Mouse (Mus musculus) limb, embryonic 12.5 days (tissue): Measurements from ENCODE around the gene Dhcr24. TPM values are rescaled to one million over a fixed set of nuclear protein-coding genes. Genes with fewer than 3 reads are reported as not detected.

Experiments used
- ATAC-seq: fragments of 200-750 bp; cut with Nextera tagmentation; 2 replicates; pipeline ENCODE4 v1.8.0; 2017; ENCODE audit warnings: low read depth, moderate TSS enrichment; ENCODE audit not compliant: insufficient number of reproducible peaks, insufficient read depth, low FRiP score, low TSS enrichment
- H3K27ac ChIP-seq: fragments of 300-500 bp; sonication (generic); 2 replicates; pipeline ENCODE4 v1.5.1; 2016; ENCODE audit warnings: mild to moderate bottlenecking, moderate library complexity
- H3K27me3 ChIP-seq: fragments of 300-500 bp; sonication (generic); 2 replicates; pipeline ENCODE4 v1.6.1; 2016; ENCODE audit warnings: mild to moderate bottlenecking, moderate library complexity
- H3K36me3 ChIP-seq: fragments of 300-500 bp; sonication (generic); 2 replicates; pipeline ENCODE4 v1.6.1; 2016; ENCODE audit warnings: mild to moderate bottlenecking, moderate library complexity
- H3K4me1 ChIP-seq: fragments of 300-500 bp; sonication (generic); replicated peaks from 2 replicates; pipeline ENCODE4 v1.6.1; 2016
- H3K4me2 ChIP-seq: fragments of 300-500 bp; sonication (generic); 2 replicates; pipeline ENCODE4 v1.6.1; 2016; ENCODE audit warnings: mild to moderate bottlenecking, moderate library complexity
- H3K4me3 ChIP-seq: fragments of 300-500 bp; sonication (generic); replicated peaks from 2 replicates; pipeline ENCODE4 v1.5.1; 2016; ENCODE audit warnings: mild to moderate bottlenecking
- H3K9ac ChIP-seq: fragments of 300-500 bp; sonication (generic); replicated peaks from 2 replicates; pipeline ENCODE4 v1.6.1; 2016; ENCODE audit warnings: mild to moderate bottlenecking, moderate library complexity
- H3K9me3 ChIP-seq: fragments of 300-500 bp; sonication (generic); 2 replicates; pipeline ENCODE4 v1.6.1; 2016; ENCODE audit warnings: mild to moderate bottlenecking, moderate library complexity
- WGBS: fragments of 180-500 bp; shearing (Covaris S2); methylation state at CpG from one replicate; pipeline ENCODE4 v1.1.7; 2016; 5-methylcytosine and 5-hydroxymethylcytosine counted together
- polyA plus RNA-seq: library from polyadenylated mRNA; unstranded; fragments of >200 nt; fragmentation: Nextera tagmentation; extraction: Ambion mirVana; gene quantifications from 2 replicates; pipeline ENCODE4 v1.2.1, GENCODE M21; 2016

Gene Dhcr24
- polyA plus RNA-seq, 1 experiment from 2014 or later: 6.6 TPM

- no peaks in the 10 kb centered on the region for H3K36me3 ChIP-seq
- H3K9me3 ChIP-seq: no peaks in the 10 kb centered on the region
- no peak for ATAC-seq
- no peak overlapping the region for H3K9ac ChIP-seq
- peaks cover 8% of the 10 kb centered on the region; the same call in 1 of the 2 replicates for H3K27me3 ChIP-seq
- H3K4me2 ChIP-seq: no peak overlapping the region
- no peaks in the 10 kb centered on the region for H3K4me1 ChIP-seq
- H3K4me3 ChIP-seq: no peak overlapping the region
- H3K27ac ChIP-seq: no peak overlapping the region
- 89% methylated on average over 5 of the region's 5 CpGs for WGBS
Measured at GRCm38 (mm10) chr4:106539756-106540155, 21.1 kb upstream of the Dhcr24 start.

GRCm38 (mm10) chr4:106541491-106541890, 19.3 kb upstream of the Dhcr24 start:
- Histone ChIP-seq H3K9me3 (no peaks in the 10 kb centered on the region), H3K4me1 (no peaks in the 10 kb centered on the region), H3K27ac (no peak overlapping the region), H3K36me3 (no peaks in the 10 kb centered on the region), H3K4me3 (no peak overlapping the region), H3K4me2 (no peak overlapping the region), H3K27me3 (peaks cover 8% of the 10 kb centered on the region; the same call in 1 of the 2 replicates), H3K9ac (no peak overlapping the region)
- no peak for ATAC-seq
- WGBS: 50% methylated on average over 3 of the region's 3 CpGs

- no peak for ATAC-seq
- peaks cover 8% of the 10 kb centered on the region; the same call in 1 of the 2 replicates for H3K27me3 ChIP-seq
- no peak overlapping the region for H3K27ac ChIP-seq
- no peaks in the 10 kb centered on the region for H3K4me1 ChIP-seq
- H3K36me3 ChIP-seq: no peaks in the 10 kb centered on the region
- no peak overlapping the region for H3K4me3 ChIP-seq
- no peak overlapping the region for H3K4me2 ChIP-seq
- no peak overlapping the region for H3K9ac ChIP-seq
- WGBS: 89% methylated on average over 2 of the region's 2 CpGs
- no peaks in the 10 kb centered on the region for H3K9me3 ChIP-seq
Measured at GRCm38 (mm10) chr4:106542211-106542610, 18.6 kb upstream of the Dhcr24 start.

GRCm38 (mm10) chr4:106545817-106546373, 14.9 kb upstream of the Dhcr24 start:
- no peak overlapping the region for H3K27ac ChIP-seq
- no peaks in the 10 kb centered on the region for H3K4me1 ChIP-seq
- no peak overlapping the region for H3K4me3 ChIP-seq
- no peaks in the 10 kb centered on the region; the same call in 1 of the 2 replicates for H3K9me3 ChIP-seq
- H3K27me3 ChIP-seq: no peaks in the 10 kb centered on the region
- 53% methylated on average over 8 of the region's 8 CpGs for WGBS
- H3K4me2 ChIP-seq: no peak overlapping the region
- H3K9ac ChIP-seq: no peak overlapping the region
- H3K36me3 ChIP-seq: no peaks in the 10 kb centered on the region
- ATAC-seq: no peak

GRCm38 (mm10) chr4:106546896-106547295, 13.9 kb upstream of the Dhcr24 start:
- no peak for ATAC-seq
- H3K4me2 ChIP-seq: no peak overlapping the region
- H3K9me3 ChIP-seq: no peaks in the 10 kb centered on the region; the same call in 1 of the 2 replicates
- H3K4me1 ChIP-seq: no peaks in the 10 kb centered on the region
- H3K36me3 ChIP-seq: no peaks in the 10 kb centered on the region
- no peaks in the 10 kb centered on the region for H3K27me3 ChIP-seq
- 79% methylated on average over 1 of the region's 1 CpGs for WGBS
- H3K27ac ChIP-seq: no peak overlapping the region
- no peak overlapping the region for H3K4me3 ChIP-seq
- no peak overlapping the region for H3K9ac ChIP-seq

GRCm38 (mm10) chr4:106548113-106548512, 12.7 kb upstream of the Dhcr24 start:
- Histone ChIP-seq H3K9me3 (no peaks in the 10 kb centered on the region; the same call in 1 of the 2 replicates), H3K27ac (no peak overlapping the region), H3K36me3 (no peaks in the 10 kb centered on the region), H3K27me3 (no peaks in the 10 kb centered on the region), H3K4me2 (no peak overlapping the region), H3K4me3 (no peak overlapping the region), H3K4me1 (no peaks in the 10 kb centered on the region), H3K9ac (no peak overlapping the region)
- no peak for ATAC-seq
- whole genome bisulfite sequencing: 85% methylated on average over 3 of the region's 3 CpGs

GRCm38 (mm10) chr4:106550516-106551166, 10.2 kb upstream of the Dhcr24 start:
- Histone ChIP-seq H3K27ac (no peak overlapping the region), H3K9ac (no peak overlapping the region), H3K4me2 (no peak overlapping the region), H3K4me3 (no peak overlapping the region), H3K27me3 (no peaks in the 10 kb centered on the region), H3K4me1 (no peaks in the 10 kb centered on the region), H3K9me3 (no peaks in the 10 kb centered on the region; the same call in 1 of the 2 replicates), H3K36me3 (no peaks in the 10 kb centered on the region)
- 62% methylated on average over 8 of the region's 8 CpGs for WGBS
- ATAC-seq: peak; percentile 52; the same call in 1 of the 2 replicates

GRCm38 (mm10) chr4:106557262-106557661, 3.6 kb upstream of the Dhcr24 start:
- no peaks in the 10 kb centered on the region; the same call in 1 of the 2 replicates for H3K9me3 ChIP-seq

GRCm38 (mm10) chr4:106557978-106558377, 2.9 kb upstream of the Dhcr24 start:
- H3K4me1 ChIP-seq: peaks cover 21% of the 10 kb centered on the region
- no peak overlapping the region for H3K4me2 ChIP-seq
- no peak overlapping the region for H3K27ac ChIP-seq
- H3K4me3 ChIP-seq: no peak overlapping the region
- no peaks in the 10 kb centered on the region; the same call in 1 of the 2 replicates for H3K9me3 ChIP-seq
- no peak overlapping the region for H3K9ac ChIP-seq
- no CpG with 5 or more reads among the region's 1 CpGs for WGBS
- no peaks in the 10 kb centered on the region for H3K27me3 ChIP-seq
- no peak for ATAC-seq
- no peaks in the 10 kb centered on the region for H3K36me3 ChIP-seq

More at GRCm38 (mm10) chr4:106557262-106557661, 3.6 kb upstream of the Dhcr24 start:
- H3K4me2 ChIP-seq: no peak overlapping the region
- no peak for ATAC-seq
- no peaks in the 10 kb centered on the region for H3K27me3 ChIP-seq
- 70% methylated on average over 5 of the region's 5 CpGs for WGBS
- H3K36me3 ChIP-seq: no peaks in the 10 kb centered on the region
- H3K4me1 ChIP-seq: peaks cover 14% of the 10 kb centered on the region
- H3K4me3 ChIP-seq: no peak overlapping the region
- H3K9ac ChIP-seq: no peak overlapping the region
- H3K27ac ChIP-seq: no peak overlapping the region

- Histone ChIP-seq H3K27me3 (no peaks in the 10 kb centered on the region), H3K4me3 (peak overlapping the region; percentile 93), H3K36me3 (peaks cover 14% of the 10 kb centered on the region), H3K4me1 (peaks cover 32% of the 10 kb centered on the region), H3K9ac (no peak overlapping the region), H3K4me2 (peak overlapping the region; percentile 91), H3K27ac (no peak overlapping the region), H3K9me3 (no peaks in the 10 kb centered on the region)
- no peak for ATAC-seq
- WGBS: 31% methylated on average over 13 of the region's 13 CpGs
Measured at GRCm38 (mm10) chr4:106559343-106560212, 1.3 kb upstream of the Dhcr24 start.
